Mouse (Mus musculus) Patski (cell line): ENCODE measurements around the gene Tube1. TPM values are rescaled to one million over a fixed set of nuclear protein-coding genes. Genes with fewer than 3 reads are reported as not detected.

Experiments used
- ATAC-seq: fragments of 100-300 bp; one replicate; pipeline ENCODE4 v1.8.0; 2021
- CTCF ChIA-PET: fragments of 350-600 bp; sonication (Branson Sonifier 250); formaldehyde crosslinking; loops from one replicate; lab custom pipeline; 2022; ENCODE audit warnings: inconsistent platforms; lab: Charles Lee
- POLR2A ChIA-PET: fragments of 350-600 bp; sonication (Branson Sonifier 250); formaldehyde crosslinking; loops from one replicate; lab custom pipeline; 2022; ENCODE audit warnings: antibody characterized with exemption, inconsistent platforms; lab: Charles Lee
- DNase-seq: peaks from one replicate; pipeline ENCODE4 v3.0.0-alpha.2; 2011; ENCODE audit warnings: low read depth, low spot score
- H3K27me3 ChIP-seq: fragments of 371-371 bp; one replicate; pipeline ENCODE4 v1.5.1; 2021
- CTCF ChIP-seq: fragments of 100-300 bp; IDR thresholded peaks from one replicate; pipeline ENCODE4 v1.5.1; 2021
- in situ Hi-C: fragments of 300-500 bp; cut with MboI; formaldehyde crosslinking; loops from 3 replicates; pipeline ENCODE4 v1.11.1; 2018; ENCODE audit warnings: low pct_unique_long_range_greater_than_20kb, mixed read lengths
- polyA plus RNA-seq: library from polyadenylated mRNA; unstranded; gene quantifications from one replicate; pipeline ENCODE4 v1.2.3, GENCODE M21; 2021

Gene Tube1
- polyA plus RNA-seq, 1 experiment from 2014 or later: 4.2 TPM

DNA sequence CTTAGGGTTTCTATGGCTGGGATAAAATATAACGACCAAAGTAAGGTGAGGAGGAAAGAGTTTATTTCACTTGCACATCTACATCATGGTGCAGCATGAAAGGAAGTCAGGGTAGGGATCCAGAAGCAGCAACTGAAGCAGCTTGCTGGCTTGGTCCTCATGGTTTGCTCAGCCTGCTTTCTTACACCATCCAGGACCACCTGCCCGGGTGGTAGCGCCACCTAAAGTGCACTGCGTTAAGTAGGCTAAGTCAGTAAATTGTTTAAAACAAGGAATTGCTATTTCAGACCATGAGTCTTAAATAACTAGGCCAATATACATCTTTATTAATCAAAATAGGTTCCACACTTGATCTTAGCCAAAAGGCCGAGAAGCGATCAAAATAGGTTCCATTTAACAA is 5.0 kb downstream of the Tube1 start:
- H3K27me3 ChIP-seq: no peaks in the 10 kb centered on the region
- ChIA-PET POLR2A (no interaction called here), CTCF (no interaction called here)
- in situ Hi-C loops: no loop called here
- ATAC-seq: no peak
- DNase-seq: no peak
- no peak for TF ChIP-seq CTCF

- DNase-seq: no peak
- H3K27me3 ChIP-seq: no peaks in the 10 kb centered on the region
- ChIA-PET POLR2A (interaction anchor here (0.6 kb wide), 1 partner anchor 1173 kb away, joined by 4 read pairs; no protein-coding TSS in a partner anchor), CTCF (no interaction called here)
- TF ChIP-seq CTCF: no peak
- no peak for ATAC-seq
- in situ Hi-C loops: no loop called here
These were observed 7.1 kb downstream of the Tube1 start for GRCm38 (mm10) chr10:39140843-39141242.

GRCm38 (mm10) chr10:39141401-39141800 is 7.6 kb downstream of the Tube1 start:
- in situ Hi-C loops: no loop called here
- no peak for ATAC-seq
- DNase-seq: no peak
- no peak for TF ChIP-seq CTCF
- ChIA-PET CTCF (no interaction called here), POLR2A (no interaction called here)
- H3K27me3 ChIP-seq: no peaks in the 10 kb centered on the region

- in situ Hi-C loops: no loop called here
- TF ChIP-seq CTCF: no peak
- POLR2A ChIA-PET: no interaction called here
- DNase-seq (no peak), ATAC-seq (no peak)
- H3K27me3 ChIP-seq: no peaks in the 10 kb centered on the region
- CTCF ChIA-PET: interaction anchor here (1.5 to 1.6 kb wide), 2 partner anchors 11 to 28 kb away, joined by 3 read pairs; no protein-coding TSS in a partner anchor
These were observed 8.4 kb downstream of the Tube1 start for GRCm38 (mm10) chr10:39142216-39142615.

DNA sequence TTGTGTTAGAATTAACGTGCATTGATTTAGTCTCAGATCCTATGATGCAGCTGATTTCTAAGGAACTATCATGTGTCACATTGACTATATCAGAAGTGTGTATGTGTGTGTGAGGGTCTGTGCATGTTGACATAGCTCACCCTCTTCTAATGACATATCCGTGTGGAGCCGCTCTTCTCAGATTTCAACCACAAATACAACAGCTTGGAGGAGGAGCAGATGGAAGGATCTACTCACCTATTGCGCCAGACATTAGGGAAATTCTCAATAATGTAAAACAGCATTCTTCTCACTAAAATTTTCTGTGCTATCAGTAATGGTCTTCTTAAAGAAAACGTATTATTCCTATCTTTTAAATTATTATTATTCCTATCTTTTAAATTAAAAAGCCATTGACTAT is 22.9 kb downstream of the Tube1 start:
- ChIA-PET POLR2A (no interaction called here), CTCF (interaction anchor here (1.0 to 2.0 kb wide), 3 partner anchors 11 to 14 kb away, joined by 3 to 4 read pairs (median 4); no protein-coding TSS in a partner anchor)
- in situ Hi-C loops: loop anchor here (25.0 kb wide), 1 partner anchor 656 kb away; no protein-coding TSS in a partner anchor
- no peak for ATAC-seq
- no peak for TF ChIP-seq CTCF
- no peak for DNase-seq
- H3K27me3 ChIP-seq: no peaks in the 10 kb centered on the region

DNA sequence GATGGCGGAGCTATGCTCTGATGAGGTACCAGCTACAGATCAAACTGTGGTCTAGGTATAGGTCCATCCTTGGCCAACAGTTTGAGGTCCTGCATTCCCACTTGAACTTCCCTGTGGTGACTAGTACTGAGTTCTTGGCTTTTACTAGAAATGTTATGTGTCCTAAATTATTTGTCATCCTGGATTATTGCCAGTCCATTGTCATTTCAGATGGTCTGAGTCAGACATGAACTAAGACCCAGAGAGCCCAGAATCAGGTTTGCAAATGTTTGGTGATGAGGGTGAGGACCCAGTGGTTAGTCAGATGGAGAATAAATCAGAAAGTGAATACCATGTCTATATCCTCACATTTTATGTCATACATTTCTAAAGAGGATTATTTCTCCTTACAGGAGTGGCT is 23.5 kb downstream of the Tube1 start:
- DNase-seq: no peak
- ATAC-seq: no peak
- no peak for TF ChIP-seq CTCF
- H3K27me3 ChIP-seq: no peaks in the 10 kb centered on the region
- ChIA-PET POLR2A (no interaction called here), CTCF (interaction anchor here (0.6 to 1.0 kb wide), 2 partner anchors 13 to 14 kb away, joined by 3 read pairs; no protein-coding TSS in a partner anchor)
- in situ Hi-C loops: loop anchor here (25.0 kb wide), 1 partner anchor 655 kb away; no protein-coding TSS in a partner anchor

- in situ Hi-C loops: loop anchor here (25.0 kb wide), 1 partner anchor 654 kb away; no protein-coding TSS in a partner anchor
- TF ChIP-seq CTCF: no peak
- ChIA-PET POLR2A (no interaction called here), CTCF (no interaction called here)
- ATAC-seq: no peak
- DNase-seq: no peak
- no peaks in the 10 kb centered on the region for H3K27me3 ChIP-seq
These were observed 24.5 kb downstream of the Tube1 start for GRCm38 (mm10) chr10:39158306-39158705.

- peaks cover 3% of the 10 kb centered on the region for H3K27me3 ChIP-seq
- DNase-seq (no peak), ATAC-seq (no peak)
- ChIA-PET CTCF (no interaction called here), POLR2A (no interaction called here)
- in situ Hi-C loops: loop anchor here (25.0 kb wide), 1 partner anchor 651 kb away; no protein-coding TSS in a partner anchor
- TF ChIP-seq CTCF: no peak
These were observed 27.6 kb downstream of the Tube1 start for GRCm38 (mm10) chr10:39161406-39161805.

GRCm38 (mm10) chr10:39162666-39163484 is 29.1 kb downstream of the Tube1 start:
- ChIA-PET CTCF (interaction anchor here (1.1 to 1.2 kb wide), 2 partner anchors 9 to 10 kb away, joined by 3 to 4 read pairs; no protein-coding TSS in a partner anchor), POLR2A (no interaction called here)
- DNase-seq (no peak), ATAC-seq (no peak)
- H3K27me3 ChIP-seq: peaks cover 3% of the 10 kb centered on the region
- no peak for TF ChIP-seq CTCF
- in situ Hi-C loops: loop anchor here (25.0 kb wide), 1 partner anchor 649 kb away; no protein-coding TSS in a partner anchor

DNA sequence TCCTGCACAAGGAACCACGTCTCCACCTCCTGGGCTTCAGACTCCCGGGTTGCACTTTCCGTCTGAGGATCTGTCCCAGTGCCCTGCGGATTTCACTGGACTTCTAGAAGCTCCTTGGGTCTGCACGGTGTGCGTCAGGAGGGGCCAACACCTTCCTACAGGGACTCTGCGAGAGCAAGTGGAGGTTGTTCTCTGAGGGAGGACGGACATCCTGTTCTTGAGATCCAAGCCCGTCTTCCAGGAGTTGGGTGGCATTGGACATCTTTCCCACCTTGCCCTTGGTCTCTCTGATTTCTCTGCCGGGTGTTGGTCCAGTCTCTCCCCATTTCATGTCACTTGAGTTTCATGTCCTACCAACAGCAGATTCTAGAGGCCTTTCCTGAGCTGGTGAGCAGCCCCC is 29.9 kb downstream of the Tube1 start, which contains the start of gene Ccn6:
TSS of gene Ccn6 (minus strand) at position 101 of the 400 bp plus-strand sequence.
- H3K27me3 ChIP-seq: peaks cover 3% of the 10 kb centered on the region
- ATAC-seq (no peak), DNase-seq (no peak)
- TF ChIP-seq CTCF: no peak
- ChIA-PET CTCF (interaction anchor here (1.1 to 1.2 kb wide), 2 partner anchors 9 to 11 kb away, joined by 3 to 4 read pairs; no protein-coding TSS in a partner anchor), POLR2A (interaction anchor here (1.0 kb wide), 1 partner anchor 569 kb away, joined by 3 read pairs; no protein-coding TSS in a partner anchor)
- in situ Hi-C loops: loop anchor here (25.0 kb wide), 1 partner anchor 649 kb away; no protein-coding TSS in a partner anchor
